ENCODE assay signal across 9 mouse cellular contexts in genomic region chr17:24167120-24167519, GRCm38 (mm10). TPM values are rescaled to one million over a fixed set of nuclear protein-coding genes. Genes with fewer than 3 reads are reported as not detected.
A peak's percentile ranks its signal among the peaks of the same experiment; 100 is the strongest.
DNase-seq lines count a peak whose midpoint lies in the region; ATAC-seq and TF ChIP-seq lines count a peak whose summit lies in the region.
"Had no signal": no experiment of that assay in that cellular context is flagged by ENCODE, and none has a peak within 500 bp of the region (broad histone marks: within the 10 kb centered on the region; RNA-seq: fewer than 3 reads in every experiment).

No protein-coding gene starts in this region.

- H3K4me2 ChIP-seq in heart, postnatal 0 days (ENCODE audit: low read depth, low read length), result 0 out of 2 replicates have a peak overlapping the region, but pooled peaks have one; percentile 86
- H3K4me2 ChIP-seq in hindbrain, embryonic 14.5 days (replicated peaks), result peak overlapping the region; percentile 76

- TF ChIP-seq EP300 in heart, postnatal 0 days (IDR thresholded peaks at IDR 0.05; ENCODE audit: low read depth), result no peak

- H3K9me3 ChIP-seq in heart, postnatal 0 days (replicated peaks; ENCODE audit: control insufficient read depth, low read length), result no peaks in the 10 kb centered on the region
- no peaks in the 10 kb centered on the region for H3K9me3 ChIP-seq in hindbrain, embryonic 14.5 days (ENCODE audit: control insufficient read depth, low read length)
- H3K9me3 ChIP-seq: G1E had no signal

- H3K79me2 ChIP-seq in macrophage (ENCODE audit: inconsistent target), result peaks cover 67% of the 10 kb centered on the region

- H3K27me3 ChIP-seq in heart, postnatal 0 days (ENCODE audit: control insufficient read depth, insufficient read depth, low read length), result no peaks in the 10 kb centered on the region
- no peaks in the 10 kb centered on the region for H3K27me3 ChIP-seq in hindbrain, embryonic 14.5 days (ENCODE audit: control insufficient read depth, insufficient read depth, low read length)

- H3K4me1 ChIP-seq in heart, postnatal 0 days (ENCODE audit: control insufficient read depth, insufficient read depth), result peaks cover 28% of the 10 kb centered on the region
- H3K4me1 ChIP-seq in hindbrain, embryonic 14.5 days (replicated peaks; ENCODE audit: control insufficient read depth, insufficient read depth, low read length), result peaks cover 34% of the 10 kb centered on the region

- ATAC-seq in heart, postnatal 0 days (ENCODE audit: insufficient read depth, low read depth), result no peak
- no peak for ATAC-seq in hindbrain, embryonic 14.5 days (ENCODE audit: low FRiP score)

- no peak overlapping the region for H3K4me3 ChIP-seq in heart, postnatal 0 days (ENCODE audit: low read depth, low read length)
- H3K4me3 ChIP-seq in hindbrain, embryonic 14.5 days (replicated peaks; ENCODE audit: low read length), result peak overlapping the region; percentile 8; the same call in 1 of the 2 replicates
- peak overlapping the region; percentile 94 for H3K4me3 ChIP-seq in macrophage (ENCODE audit: inconsistent target)

- 65% methylated on average over 6 of the region's 6 CpGs for WGBS in heart, postnatal 0 days
- WGBS in hindbrain, embryonic 14.5 days, result 92% methylated on average over 6 of the region's 6 CpGs
- 11% methylated on average over 6 of the region's 6 CpGs for WGBS in macrophage (ENCODE audit: missing documents)

- intact Hi-C loops in heart, postnatal 25 days (cut with DNase I), result no loop called here

- H3K27ac ChIP-seq in heart, postnatal 0 days (ENCODE audit: low read depth), result no peak overlapping the region
- no peak overlapping the region for H3K27ac ChIP-seq in hindbrain, embryonic 14.5 days
- peak overlapping the region; percentile 97 for H3K27ac ChIP-seq in macrophage

- no peak for DNase-seq in heart, postnatal 0 days (ENCODE audit: low spot score)
- DNase-seq in heart, postnatal 25 days (ENCODE audit: low spot score), result no peak
- DNase-seq in adipocyte (ENCODE audit: low spot score), result peak; percentile 69
- no peak for DNase-seq in hindbrain, embryonic 14.5 days (ENCODE audit: low spot score)
- no peak for DNase-seq in thymus, postnatal 4 days
- no peak for DNase-seq in thymus, postnatal 36 days
- DNase-seq: right cerebral cortex, postnatal 4 days had no signal

- H3K36me3 ChIP-seq in heart, postnatal 0 days (replicated peaks; ENCODE audit: control insufficient read depth, insufficient read depth, low read length), result peaks cover 15% of the 10 kb centered on the region
- peaks cover 23% of the 10 kb centered on the region for H3K36me3 ChIP-seq in hindbrain, embryonic 14.5 days (replicated peaks; ENCODE audit: control insufficient read depth, insufficient read depth)
- H3K36me3 ChIP-seq in macrophage (ENCODE audit: inconsistent target), result peaks cover 12% of the 10 kb centered on the region; the same call in 1 of the 2 replicates

- no peak overlapping the region for H3K9ac ChIP-seq in heart, postnatal 0 days (replicated peaks; ENCODE audit: low read depth, low read length)
- H3K9ac ChIP-seq in hindbrain, embryonic 14.5 days, result no peak overlapping the region

- no peak for TF ChIP-seq CTCF in heart, postnatal 0 days (IDR thresholded peaks at IDR 0.05; ENCODE audit: low read depth)

RNA-seq across cellular contexts. Expression of gene Atp6v0c, which starts 2.4 kb away (rescaled TPM):
- total RNA-seq in heart, postnatal 0 days (2014; rRNA removed; ENCODE audit: low replicate concordance), result 238 and 355 TPM in 2 replicates
- 552 and 570 TPM in 2 replicates for polyA plus RNA-seq in heart, postnatal 0 days (2015; fragmentation: Nextera tagmentation; extraction: Ambion mirVana)
- 100 to 1,000 TPM; 225 to 246 TPM for total RNA-seq in heart, postnatal 25 days (2021)
- polyA plus RNA-seq in hindbrain, embryonic 14.5 days (2014; fragmentation: Nextera tagmentation; extraction: Ambion mirVana), result 1,495 and 1,569 TPM in 2 replicates
- 100 to 1,000 TPM; 138 to 505 (median 301) TPM for total RNA-seq in macrophage (2018; cell fraction: chromatin; rRNA removed)
- 1,000 to 10,000 TPM; 1,805 to 2,723 (median 2,167) TPM for total RNA-seq in macrophage (2018; cell fraction: cytosol; rRNA removed)
- total RNA-seq in macrophage (2018; cell fraction: nucleus; rRNA removed), result 1,000 to 10,000 TPM in 4 of 26 experiments, 100 to 1,000 TPM in 22; 281 to 1,066 (median 916) TPM
- 1,634 to 2,526 TPM (median 2,187 TPM) in 3 replicates for polyA plus RNA-seq in macrophage (2018)

RNA-seq across cellular contexts. Expression of gene Amdhd2, which starts 3.6 kb away (rescaled TPM):
- 33.7 and 34.4 TPM in 2 replicates for total RNA-seq in heart, postnatal 0 days (2014; rRNA removed; ENCODE audit: low replicate concordance)
- 24.4 and 28.0 TPM in 2 replicates for polyA plus RNA-seq in heart, postnatal 0 days (2015; fragmentation: Nextera tagmentation; extraction: Ambion mirVana)
- 1 to 10 TPM; 9.1 to 9.6 TPM for total RNA-seq in heart, postnatal 25 days (2021)
- polyA plus RNA-seq in hindbrain, embryonic 14.5 days (2014; fragmentation: Nextera tagmentation; extraction: Ambion mirVana), result 29.1 and 30.6 TPM in 2 replicates
- 100 to 1,000 TPM in 20 of 26 experiments, 10 to 100 TPM in 6; 60.5 to 540 (median 175) TPM for total RNA-seq in macrophage (2018; cell fraction: chromatin; rRNA removed)
- total RNA-seq in macrophage (2018; cell fraction: cytosol; rRNA removed), result 100 to 1,000 TPM; 135 to 212 (median 181) TPM
- 100 to 1,000 TPM in 19 of 26 experiments, 10 to 100 TPM in 7; 73.3 to 325 (median 152) TPM for total RNA-seq in macrophage (2018; cell fraction: nucleus; rRNA removed)
- 69.2 to 101 TPM (median 69.2 TPM) in 3 replicates for polyA plus RNA-seq in macrophage (2018)

RNA-seq across cellular contexts. Expression of gene Pdpk1, which starts 16.4 kb away (rescaled TPM):
- total RNA-seq in heart, postnatal 0 days (2014; rRNA removed; ENCODE audit: low replicate concordance), result 36.6 and 43.2 TPM in 2 replicates
- 31.7 and 35.4 TPM in 2 replicates for polyA plus RNA-seq in heart, postnatal 0 days (2015; fragmentation: Nextera tagmentation; extraction: Ambion mirVana)
- total RNA-seq in heart, postnatal 25 days (2021), result 10 to 100 TPM; 45.0 to 46.1 TPM
- 71.3 and 75.1 TPM in 2 replicates for polyA plus RNA-seq in hindbrain, embryonic 14.5 days (2014; fragmentation: Nextera tagmentation; extraction: Ambion mirVana)
- 100 to 1,000 TPM in 14 of 26 experiments, 10 to 100 TPM in 12; 59.3 to 214 (median 102) TPM for total RNA-seq in macrophage (2018; cell fraction: chromatin; rRNA removed)
- total RNA-seq in macrophage (2018; cell fraction: cytosol; rRNA removed), result 10 to 100 TPM; 21.3 to 35.4 (median 27.4) TPM
- total RNA-seq in macrophage (2018; cell fraction: nucleus; rRNA removed), result 100 to 1,000 TPM in 7 of 26 experiments, 10 to 100 TPM in 19; 40.0 to 122 (median 62.9) TPM
- 10.4 to 18.5 TPM (median 17.4 TPM) in 3 replicates for polyA plus RNA-seq in macrophage (2018)

RNA-seq across cellular contexts. Expression of gene Tbc1d24, which starts 38.2 kb away (rescaled TPM):
- total RNA-seq in heart, postnatal 0 days (2014; rRNA removed; ENCODE audit: low replicate concordance), result 9.1 and 19.3 TPM in 2 replicates
- 2.8 and 2.9 TPM in 2 replicates for polyA plus RNA-seq in heart, postnatal 0 days (2015; fragmentation: Nextera tagmentation; extraction: Ambion mirVana)
- 1 to 10 TPM; 8.3 to 9.4 TPM for total RNA-seq in heart, postnatal 25 days (2021)
- 27.1 and 27.6 TPM in 2 replicates for polyA plus RNA-seq in hindbrain, embryonic 14.5 days (2014; fragmentation: Nextera tagmentation; extraction: Ambion mirVana)
- total RNA-seq in macrophage (2018; cell fraction: chromatin; rRNA removed), result 100 to 1,000 TPM in 2 of 26 experiments, 10 to 100 TPM in 24; 25.7 to 129 (median 59.8) TPM
- 10 to 100 TPM in 12 of 26 experiments, 1 to 10 TPM in 14; 4.8 to 15.0 (median 9.2) TPM for total RNA-seq in macrophage (2018; cell fraction: cytosol; rRNA removed)
- total RNA-seq in macrophage (2018; cell fraction: nucleus; rRNA removed), result 10 to 100 TPM; 17.0 to 91.0 (median 36.6) TPM
- polyA plus RNA-seq in macrophage (2018), result 8.4 to 12.8 TPM (median 8.5 TPM) in 3 replicates

RNA-seq across cellular contexts. Expression of gene Ntn3, which starts 42.2 kb away (rescaled TPM):
- total RNA-seq in heart, postnatal 0 days (2014; rRNA removed; ENCODE audit: low replicate concordance), result 5.1 and 7.3 TPM in 2 replicates
- 0.59 and 0.74 TPM in 2 replicates for polyA plus RNA-seq in heart, postnatal 0 days (2015; fragmentation: Nextera tagmentation; extraction: Ambion mirVana)
- under 1 TPM; 0.64 to 0.73 TPM for total RNA-seq in heart, postnatal 25 days (2021)
- polyA plus RNA-seq in hindbrain, embryonic 14.5 days (2014; fragmentation: Nextera tagmentation; extraction: Ambion mirVana), result 3.9 and 5.0 TPM in 2 replicates
- total RNA-seq in macrophage (2018; cell fraction: chromatin; rRNA removed), result 1 to 10 TPM in 23 of 26 experiments, under 1 TPM in 3; 0.81 to 4.1 (median 1.5) TPM
- total RNA-seq in macrophage (2018; cell fraction: cytosol; rRNA removed), result under 1 TPM in 20 of 26 experiments, not detected in 6; 0.03 to 0.24 (median 0.09) TPM
- 1 to 10 TPM in 14 of 26 experiments, under 1 TPM in 12; 0.27 to 3.3 (median 1.0) TPM for total RNA-seq in macrophage (2018; cell fraction: nucleus; rRNA removed)
- 0.05 to 0.09 TPM in 2 of 3 replicates, not detected in the other for polyA plus RNA-seq in macrophage (2018)
